Mouse (Mus musculus) embryonic facial prominence, embryonic 11.5 days (tissue): ENCODE results near the gene BC004004. TPM values are rescaled to one million over a fixed set of nuclear protein-coding genes. Genes with fewer than 3 reads are reported as not detected.
A peak's percentile ranks its signal among the peaks of the same experiment; 100 is the strongest.

Experiments
- ATAC-seq: fragments of 200-750 bp; cut with Nextera tagmentation; replicated peaks from 2 replicates; pipeline ENCODE4 v1.8.0; 2017; ENCODE audit warnings: low read depth; ENCODE audit not compliant: insufficient number of reproducible peaks, low FRiP score, low TSS enrichment
- DNase-seq: peaks from one replicate; pipeline ENCODE4 v3.0.0-alpha.2; 2015; ENCODE audit warnings: low spot score
- H3K27ac ChIP-seq: fragments of 300-500 bp; sonication (generic); replicated peaks from 2 replicates; pipeline ENCODE4 v1.5.1; 2014; ENCODE audit warnings: mild to moderate bottlenecking, low read depth, low read length, control low read depth
- H3K27me3 ChIP-seq: fragments of 300-500 bp; sonication (generic); 2 replicates; pipeline ENCODE4 v1.6.1; 2014; ENCODE audit warnings: mild to moderate bottlenecking, low read length, moderate library complexity, mixed read lengths; ENCODE audit not compliant: control insufficient read depth, insufficient read depth
- H3K36me3 ChIP-seq: fragments of 300-500 bp; sonication (generic); replicated peaks from 2 replicates; pipeline ENCODE4 v1.6.1; 2014; ENCODE audit warnings: low read depth, mild to moderate bottlenecking, low read length, moderate library complexity, mixed read lengths; ENCODE audit not compliant: control insufficient read depth, insufficient read depth
- H3K4me1 ChIP-seq: fragments of 300-500 bp; sonication (generic); 2 replicates; pipeline ENCODE4 v1.6.1; 2014; ENCODE audit warnings: low read length, mixed read lengths; ENCODE audit not compliant: control insufficient read depth, insufficient read depth
- H3K4me2 ChIP-seq: fragments of 300-500 bp; sonication (generic); 2 replicates; pipeline ENCODE4 v1.6.1; 2014; ENCODE audit warnings: low read depth, mild to moderate bottlenecking, control low read depth, low read length, moderate library complexity
- H3K4me3 ChIP-seq: fragments of 300-500 bp; sonication (generic); 2 replicates; pipeline ENCODE4 v1.5.1; 2014; ENCODE audit warnings: low read depth, low read length, control low read depth
- H3K9ac ChIP-seq: fragments of 300-500 bp; sonication (generic); replicated peaks from 2 replicates; pipeline ENCODE4 v1.6.1; 2014; ENCODE audit warnings: mild to moderate bottlenecking, control low read depth, low read length
- H3K9me3 ChIP-seq: fragments of 300-500 bp; sonication (generic); replicated peaks from 2 replicates; pipeline ENCODE4 v1.6.1; 2016; ENCODE audit warnings: mild to moderate bottlenecking, low read length, inconsistent platforms, mixed read lengths; ENCODE audit not compliant: control insufficient read depth
- WGBS: fragments of 180-500 bp; shearing (Covaris S2); extraction: QIAGEN DNeasy Blood & Tissue Kit; methylation state at CpG from one replicate; pipeline ENCODE4 v1.1.7; 2014; 5-methylcytosine and 5-hydroxymethylcytosine counted together
- polyA plus RNA-seq: library from polyadenylated mRNA; unstranded; fragments of >200 nt; fragmentation: Nextera tagmentation; extraction: Ambion mirVana; gene quantifications from 2 replicates; pipeline ENCODE4 v1.2.1, GENCODE M21; 2014

The BC004004 gene
- polyA plus RNA-seq, 1 experiment from 2014 or later: 55.1 TPM

GRCm38 (mm10) chr17:29293807-29294605, 25.4 kb downstream of the BC004004 start:
- no peak for DNase-seq
- no peak overlapping the region for H3K9ac ChIP-seq
- H3K4me2 ChIP-seq: no peak overlapping the region
- no peaks in the 10 kb centered on the region; the same call in 1 of the 2 replicates for H3K4me1 ChIP-seq
- WGBS: 74% methylated on average over 9 of the region's 9 CpGs
- H3K27me3 ChIP-seq: no peaks in the 10 kb centered on the region
- no peak for ATAC-seq
- H3K4me3 ChIP-seq: no peak overlapping the region
- H3K36me3 ChIP-seq: no peaks in the 10 kb centered on the region; the same call in 1 of the 2 replicates
- no peak overlapping the region for H3K27ac ChIP-seq
- no peaks in the 10 kb centered on the region for H3K9me3 ChIP-seq

GRCm38 (mm10) chr17:29295835-29296234, 27.2 kb downstream of the BC004004 start:
- DNase-seq: no peak
- H3K36me3 ChIP-seq: peaks cover 4% of the 10 kb centered on the region; the same call in 1 of the 2 replicates

GRCm38 (mm10) chr17:29297321-29297720, 28.7 kb downstream of the BC004004 start:
- no peaks in the 10 kb centered on the region for H3K9me3 ChIP-seq
- no peak overlapping the region for H3K4me3 ChIP-seq
- H3K27ac ChIP-seq: no peak overlapping the region
- DNase-seq: no peak
- 42% methylated on average over 10 of the region's 10 CpGs for WGBS
- peaks cover 4% of the 10 kb centered on the region; the same call in 1 of the 2 replicates for H3K36me3 ChIP-seq
- no peak overlapping the region for H3K9ac ChIP-seq
- no peak for ATAC-seq
- H3K4me1 ChIP-seq: no peaks in the 10 kb centered on the region; the same call in 1 of the 2 replicates
- no peak overlapping the region for H3K4me2 ChIP-seq
- no peaks in the 10 kb centered on the region for H3K27me3 ChIP-seq

More at GRCm38 (mm10) chr17:29295835-29296234, 27.2 kb downstream of the BC004004 start:
- Histone ChIP-seq H3K27me3 (no peaks in the 10 kb centered on the region), H3K9me3 (no peaks in the 10 kb centered on the region), H3K9ac (no peak overlapping the region), H3K4me2 (no peak overlapping the region), H3K27ac (no peak overlapping the region), H3K4me3 (no peak overlapping the region), H3K4me1 (no peaks in the 10 kb centered on the region; the same call in 1 of the 2 replicates)
- ATAC-seq: no peak
- 65% methylated on average over 5 of the region's 5 CpGs for WGBS

DNA sequence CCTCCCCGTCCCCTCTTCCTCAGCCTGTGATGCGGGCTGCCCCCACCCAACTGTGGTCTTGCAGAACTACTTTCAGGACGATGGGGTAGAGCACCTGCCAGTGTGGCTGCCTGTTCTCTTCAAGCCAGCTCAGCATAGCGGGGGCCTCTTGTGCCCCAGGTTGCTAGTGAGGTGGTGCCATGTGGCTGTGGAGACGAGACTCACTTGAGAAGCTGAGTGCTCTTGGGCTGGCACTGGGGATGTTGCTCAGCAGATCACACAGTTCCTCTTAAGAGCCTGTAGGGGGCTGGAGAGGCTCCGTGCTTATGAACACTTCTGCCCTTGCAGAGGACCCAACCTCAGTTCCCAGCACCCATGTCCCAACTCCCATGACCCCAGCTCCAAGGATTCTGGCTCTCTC, 29.2 kb downstream of the BC004004 start:
- ATAC-seq (no peak), DNase-seq (no peak)
- no peaks in the 10 kb centered on the region for H3K9me3 ChIP-seq
- WGBS: 84% methylated on average over 6 of the region's 6 CpGs
- H3K4me2 ChIP-seq: no peak overlapping the region
- no peak overlapping the region for H3K4me3 ChIP-seq
- H3K9ac ChIP-seq: no peak overlapping the region
- no peak overlapping the region for H3K27ac ChIP-seq
- peaks cover under 1% of the 10 kb centered on the region; the same call in 1 of the 2 replicates for H3K4me1 ChIP-seq
- H3K27me3 ChIP-seq: no peaks in the 10 kb centered on the region
- H3K36me3 ChIP-seq: peaks cover 4% of the 10 kb centered on the region; the same call in 1 of the 2 replicates

DNA sequence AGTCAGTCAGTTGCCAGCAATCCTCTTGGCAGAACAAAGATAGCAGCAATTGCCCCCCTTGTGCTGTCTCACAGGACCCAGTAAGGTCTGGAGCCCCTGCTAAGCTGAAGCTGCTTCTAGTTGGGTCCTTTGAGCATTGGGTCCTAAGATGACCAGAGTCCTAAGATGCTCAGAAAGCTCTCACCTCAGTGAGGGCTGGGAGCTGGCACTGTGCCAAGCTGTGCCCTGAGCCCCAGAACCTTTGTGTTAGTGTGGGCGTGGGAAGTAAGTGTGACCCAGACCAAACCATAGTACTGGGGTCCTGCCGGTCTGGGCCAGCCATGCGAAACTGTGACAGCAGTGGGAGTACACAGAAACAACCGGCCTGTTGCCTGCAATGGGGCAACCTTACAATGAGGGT, 30.7 kb downstream of the BC004004 start:
- no peak overlapping the region for H3K27ac ChIP-seq
- H3K9me3 ChIP-seq: no peaks in the 10 kb centered on the region
- no peak overlapping the region for H3K4me2 ChIP-seq
- DNase-seq (no peak), ATAC-seq (no peak)
- peaks cover 3% of the 10 kb centered on the region; the same call in 1 of the 2 replicates for H3K4me1 ChIP-seq
- H3K4me3 ChIP-seq: no peak overlapping the region
- 94% methylated on average over 4 of the region's 4 CpGs for WGBS
- H3K9ac ChIP-seq: no peak overlapping the region
- H3K27me3 ChIP-seq: no peaks in the 10 kb centered on the region
- H3K36me3 ChIP-seq: peaks cover 4% of the 10 kb centered on the region; the same call in 1 of the 2 replicates

- Histone ChIP-seq H3K9ac (0 out of 2 replicates have a peak overlapping the region, but pooled peaks have one; percentile 6), H3K27me3 (no peaks in the 10 kb centered on the region), H3K9me3 (no peaks in the 10 kb centered on the region), H3K4me1 (peaks cover 8% of the 10 kb centered on the region), H3K4me2 (no peak overlapping the region), H3K27ac (no peak overlapping the region), H3K4me3 (no peak overlapping the region), H3K36me3 (peaks cover 4% of the 10 kb centered on the region; the same call in 1 of the 2 replicates)
- no peak for DNase-seq
- 90% methylated on average over 7 of the region's 7 CpGs for WGBS
- no peak for ATAC-seq
These were observed 32.3 kb downstream of the BC004004 start for GRCm38 (mm10) chr17:29300926-29301325.

- Histone ChIP-seq H3K27me3 (no peaks in the 10 kb centered on the region), H3K4me2 (no peak overlapping the region), H3K4me3 (no peak overlapping the region), H3K4me1 (peaks cover 8% of the 10 kb centered on the region), H3K36me3 (peaks cover 4% of the 10 kb centered on the region; the same call in 1 of the 2 replicates), H3K27ac (no peak overlapping the region), H3K9ac (no peak overlapping the region), H3K9me3 (no peaks in the 10 kb centered on the region)
- WGBS: 96% methylated on average over 6 of the region's 6 CpGs
- no peak for DNase-seq
- ATAC-seq: no peak
These were observed 32.8 kb downstream of the BC004004 start for GRCm38 (mm10) chr17:29301421-29301820.

GRCm38 (mm10) chr17:29302149-29302548, 33.6 kb downstream of the BC004004 start:
- Histone ChIP-seq H3K9me3 (no peaks in the 10 kb centered on the region), H3K27me3 (no peaks in the 10 kb centered on the region), H3K4me2 (no peak overlapping the region), H3K4me3 (no peak overlapping the region), H3K36me3 (peaks cover 4% of the 10 kb centered on the region; the same call in 1 of the 2 replicates), H3K4me1 (peaks cover 8% of the 10 kb centered on the region), H3K9ac (no peak overlapping the region), H3K27ac (no peak overlapping the region)
- DNase-seq (no peak), ATAC-seq (no peak)
- WGBS: 72% methylated on average over 5 of the region's 5 CpGs
